8 mouse cellular contexts compared by ENCODE assay signal in the genomic region with DNA sequence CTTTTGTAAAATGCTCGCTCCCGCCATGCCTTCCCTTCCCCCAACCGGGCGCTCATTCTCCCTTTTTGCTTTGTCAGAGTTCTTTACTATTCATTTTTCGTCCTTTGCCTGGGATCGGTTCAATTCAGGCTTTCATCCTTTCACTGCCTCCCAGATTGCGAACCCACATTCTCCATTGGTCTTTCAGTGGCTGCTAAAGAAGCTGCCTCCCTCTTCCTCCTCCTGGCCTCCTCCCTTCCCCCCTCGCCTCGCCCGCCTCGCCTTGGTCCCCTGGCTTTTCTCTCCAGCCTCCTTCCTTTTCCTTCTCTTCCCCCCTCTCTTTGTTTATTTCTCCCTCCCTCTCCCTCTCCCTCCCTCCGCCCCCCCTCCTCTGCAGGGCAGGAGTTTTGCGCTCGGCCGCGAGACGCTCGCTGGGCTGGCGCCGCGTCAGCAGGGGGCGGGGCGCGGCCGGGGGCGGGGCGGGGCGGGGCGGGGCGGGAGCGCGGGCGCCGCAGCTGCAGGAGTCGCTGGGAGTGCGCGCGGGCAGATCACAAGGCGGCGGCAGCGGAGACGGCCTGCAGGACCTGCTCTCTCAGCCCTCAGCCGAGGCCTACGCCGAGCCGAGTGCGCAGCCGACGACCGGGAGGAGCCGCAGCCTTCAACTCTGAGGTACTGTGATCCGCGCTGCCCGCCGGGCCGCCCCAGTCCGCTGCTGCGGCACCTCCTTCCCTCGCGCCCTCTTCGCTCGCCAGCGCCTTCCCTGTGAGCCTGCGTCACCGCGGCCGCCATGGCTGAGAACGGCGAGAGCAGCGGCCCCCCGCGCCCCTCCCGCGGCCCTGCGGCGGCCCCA. TPM values are rescaled to one million over a fixed set of nuclear protein-coding genes. Genes with fewer than 3 reads are reported as not detected.
DNase-seq lines count a peak whose midpoint lies in the region; ATAC-seq and TF ChIP-seq lines count a peak whose summit lies in the region.

A gene (plus strand): TSS at position 540 of the 829 bp plus-strand sequence.

- 20% methylated on average over 46 of the region's 76 CpGs for WGBS in kidney, embryonic 14.5 days
- WGBS in limb, embryonic 14.5 days, result 23% methylated on average over 47 of the region's 76 CpGs
- 18% methylated on average over 32 of the region's 76 CpGs for WGBS in midbrain, embryonic 16.5 days
- WGBS in spleen, adult 2 months, result 38% methylated on average over 74 of the region's 76 CpGs

- H3K27me3 ChIP-seq in kidney, embryonic 14.5 days (ENCODE audit: control insufficient read depth, insufficient read depth, low read length), result no peaks in the 10 kb centered on the region
- no peaks in the 10 kb centered on the region for H3K27me3 ChIP-seq in limb, embryonic 14.5 days (ENCODE audit: control insufficient read depth, insufficient read depth, low read length)
- no peaks in the 10 kb centered on the region for H3K27me3 ChIP-seq in midbrain, embryonic 16.5 days (ENCODE audit: control insufficient read depth, insufficient read depth, low read depth, low read length)
- H3K27me3 ChIP-seq in spleen, adult 2 months (ENCODE audit: control insufficient read depth, insufficient read depth, low read length), result no peaks in the 10 kb centered on the region

- H3K9me3 ChIP-seq in kidney, embryonic 14.5 days (ENCODE audit: control insufficient read depth, low read length), result no peaks in the 10 kb centered on the region
- no peaks in the 10 kb centered on the region for H3K9me3 ChIP-seq in limb, embryonic 14.5 days (ENCODE audit: control insufficient read depth, low read length)
- no peaks in the 10 kb centered on the region for H3K9me3 ChIP-seq in midbrain, embryonic 16.5 days (replicated peaks; ENCODE audit: control insufficient read depth, low read length, poor library complexity, severe bottlenecking)

- peak within 1 kb of the TSS; percentile 90 for H3K27ac ChIP-seq in bone marrow macrophage, adult 2 months (ENCODE audit: insufficient read depth, low read depth, low read length)
- peak within 1 kb of the TSS; percentile 97 for H3K27ac ChIP-seq in embryonic fibroblast, embryonic 13.5 days (ENCODE audit: insufficient read depth, low read length)
- H3K27ac ChIP-seq in kidney, embryonic 14.5 days (ENCODE audit: low read depth, low read length), result peak within 1 kb of the TSS; percentile 94
- peak within 1 kb of the TSS; percentile 93 for H3K27ac ChIP-seq in limb, embryonic 14.5 days (replicated peaks; ENCODE audit: low read depth, low read length)
- H3K27ac ChIP-seq in midbrain, embryonic 16.5 days (ENCODE audit: low read length), result peak within 1 kb of the TSS; percentile 96
- peak within 1 kb of the TSS; percentile 89 for H3K27ac ChIP-seq in spleen, adult 2 months (ENCODE audit: insufficient read depth, low read length)

- H3K4me3 ChIP-seq in bone marrow macrophage, adult 2 months (ENCODE audit: insufficient read depth, low read length), result peak within 1 kb of the TSS; percentile 79
- H3K4me3 ChIP-seq in embryonic fibroblast, embryonic 13.5 days (ENCODE audit: insufficient read depth, low read length), result peak within 1 kb of the TSS; percentile 87
- H3K4me3 ChIP-seq in kidney, embryonic 14.5 days (ENCODE audit: low read length), result peak within 1 kb of the TSS; percentile 63
- peak within 1 kb of the TSS; percentile 58 for H3K4me3 ChIP-seq in limb, embryonic 14.5 days (replicated peaks; ENCODE audit: low read length)
- H3K4me3 ChIP-seq in midbrain, embryonic 16.5 days (ENCODE audit: low read depth, low read length), result peak within 1 kb of the TSS; percentile 60
- H3K4me3 ChIP-seq in spleen, adult 2 months (ENCODE audit: extremely low read depth, insufficient read depth, insufficient read length), result peak within 1 kb of the TSS; percentile 77

- no peak for TF ChIP-seq CTCF in bone marrow macrophage, adult 2 months (IDR thresholded peaks at IDR 0.05; ENCODE audit: low read depth, low read length)
- no peak for TF ChIP-seq CTCF in embryonic fibroblast, embryonic 13.5 days (IDR thresholded peaks at IDR 0.05; ENCODE audit: borderline replicate concordance, insufficient read depth, low read length)
- no peak for TF ChIP-seq CTCF in spleen, adult 2 months (IDR thresholded peaks at IDR 0.05; ENCODE audit: extremely low read depth, insufficient read depth, insufficient read length, insufficient replicate concordance)

- H3K4me1 ChIP-seq in bone marrow macrophage, adult 2 months (ENCODE audit: control insufficient read depth, insufficient read depth, low read length), result peaks cover 3% of the 10 kb centered on the region; the same call in 1 of the 2 replicates
- no peaks in the 10 kb centered on the region for H3K4me1 ChIP-seq in embryonic fibroblast, embryonic 13.5 days (ENCODE audit: control insufficient read depth, insufficient read depth, low read length)
- H3K4me1 ChIP-seq in kidney, embryonic 14.5 days (ENCODE audit: control insufficient read depth, insufficient read depth, low read length), result no peaks in the 10 kb centered on the region
- no peaks in the 10 kb centered on the region for H3K4me1 ChIP-seq in limb, embryonic 14.5 days (ENCODE audit: control insufficient read depth, insufficient read depth, low read length)
- peaks cover 2% of the 10 kb centered on the region for H3K4me1 ChIP-seq in midbrain, embryonic 16.5 days (ENCODE audit: control insufficient read depth, insufficient read depth, low read length)
- H3K4me1 ChIP-seq in spleen, adult 2 months (ENCODE audit: control insufficient read depth, insufficient read depth, insufficient read length), result peaks cover 8% of the 10 kb centered on the region; the same call in 1 of the 2 replicates

- DNase-seq in A20 (ENCODE audit: low read depth, low spot score), result peak; percentile 76
- DNase-seq in heart, adult 9 months (ENCODE audit: low spot score in 2 of 2), result peak; percentile 76 to 78
- DNase-seq in limb, embryonic 14.5 days (ENCODE audit: low spot score), result peak; percentile 74
- peak; percentile 32 to 60 for DNase-seq in spleen, adult 2 months (ENCODE audit: low read depth in 1 of 2, low spot score in 2 of 2)

- TF ChIP-seq POLR2A in bone marrow macrophage, adult 2 months (IDR thresholded peaks at IDR 0.05; ENCODE audit: borderline replicate concordance, low read depth, low read length), result no peak
- TF ChIP-seq POLR2A in embryonic fibroblast, embryonic 13.5 days (IDR thresholded peaks at IDR 0.05; ENCODE audit: low read depth, low read length), result peak; percentile 89
- peak; percentile 87; the same call in 1 of the 2 replicates for TF ChIP-seq POLR2A in limb, embryonic 14.5 days (IDR thresholded peaks at IDR 0.05; ENCODE audit: borderline replicate concordance, extremely low read depth, insufficient read depth, insufficient read length)
- TF ChIP-seq POLR2A in spleen, adult 2 months (IDR thresholded peaks at IDR 0.05; ENCODE audit: low read depth, low read length), result peak; percentile 84

- peak within 1 kb of the TSS; percentile 72 for H3K4me2 ChIP-seq in kidney, embryonic 14.5 days (replicated peaks; ENCODE audit: low read depth, low read length)
- H3K4me2 ChIP-seq in limb, embryonic 14.5 days (replicated peaks; ENCODE audit: low read depth, low read length, severe bottlenecking), result peak within 1 kb of the TSS; percentile 66
- peak within 1 kb of the TSS; percentile 59 for H3K4me2 ChIP-seq in midbrain, embryonic 16.5 days (ENCODE audit: low read length)

- ATAC-seq in kidney, embryonic 14.5 days (ENCODE audit: low FRiP score, low TSS enrichment), result peak; percentile 94
- peak; percentile 91 for ATAC-seq in limb, embryonic 14.5 days (ENCODE audit: low FRiP score, low read depth)
- peak; percentile 94 for ATAC-seq in midbrain, embryonic 16.5 days

- peak within 1 kb of the TSS; percentile 78 for H3K9ac ChIP-seq in kidney, embryonic 14.5 days (ENCODE audit: low read depth, low read length)
- H3K9ac ChIP-seq in limb, embryonic 14.5 days (ENCODE audit: low read depth, low read length, severe bottlenecking), result peak within 1 kb of the TSS; percentile 82
- H3K9ac ChIP-seq in midbrain, embryonic 16.5 days (ENCODE audit: low read depth, low read length), result peak within 1 kb of the TSS; percentile 87

- H3K36me3 ChIP-seq in kidney, embryonic 14.5 days (ENCODE audit: control insufficient read depth, insufficient read depth, low read length), result no peaks in the 10 kb centered on the region
- no peaks in the 10 kb centered on the region for H3K36me3 ChIP-seq in limb, embryonic 14.5 days (ENCODE audit: control insufficient read depth, insufficient read depth, low read length)
- no peaks in the 10 kb centered on the region for H3K36me3 ChIP-seq in midbrain, embryonic 16.5 days (ENCODE audit: control insufficient read depth, insufficient read depth, low read length)
- no peaks in the 10 kb centered on the region for H3K36me3 ChIP-seq in spleen, adult 2 months (ENCODE audit: control insufficient read depth, insufficient read depth, low read length)

RNA-seq across cellular contexts. Expression of the gene that starts here (rescaled TPM):
- polyA plus RNA-seq in bone marrow macrophage, adult 2 months (2012; ENCODE audit: insufficient read depth, insufficient read length, missing spikeins), result 37.2 and 46.0 TPM in 2 replicates
- polyA plus RNA-seq in embryonic fibroblast, embryonic 13.5 days (2011; ENCODE audit: insufficient read length, low read depth, missing spikeins), result 40.6 and 42.9 TPM in 2 replicates
- polyA plus RNA-seq in kidney, embryonic 14.5 days (2014; fragmentation: Nextera tagmentation; extraction: Ambion mirVana), result 35.6 and 37.0 TPM in 2 replicates
- polyA plus RNA-seq in limb, embryonic 14.5 days (2012; rRNA removed), result 64.4 and 86.6 TPM in 2 replicates
- 29.2 and 31.9 TPM in 2 replicates for polyA plus RNA-seq in limb, embryonic 14.5 days (2014; fragmentation: Nextera tagmentation; extraction: Ambion mirVana)
- 50.4 and 51.9 TPM in 2 replicates for polyA plus RNA-seq in midbrain, embryonic 16.5 days (2015; fragmentation: Nextera tagmentation; extraction: Ambion mirVana)
- 19.6 and 27.7 TPM in 2 replicates for polyA plus RNA-seq in spleen, adult 2 months (2012; rRNA removed)

Comparison
In these comparisons a context has a peak if more than half of its experiments do, and no peak if none do; other contexts are left out.
1. Peak in every context shown above with its lines: DNase-seq, ATAC-seq, H3K4me3 ChIP-seq and H3K27ac ChIP-seq.